Mouse (Mus musculus) frontal cortex, postnatal 25 days (tissue): ENCODE measurements around the gene Npas3.
"Not testable (repeated sequence)": the region's sequence is repeated elsewhere in the genome, so short reads cannot be mapped to it uniquely, and the experiment has no call there.

ENCODE experiments used
- DNase-seq, 2 experiments: peaks; one replicate each; pipeline ENCODE4 v3.0.0; 2022; ENCODE audit warnings: low spot score in 2 of 2

Npas3 gene

DNA sequence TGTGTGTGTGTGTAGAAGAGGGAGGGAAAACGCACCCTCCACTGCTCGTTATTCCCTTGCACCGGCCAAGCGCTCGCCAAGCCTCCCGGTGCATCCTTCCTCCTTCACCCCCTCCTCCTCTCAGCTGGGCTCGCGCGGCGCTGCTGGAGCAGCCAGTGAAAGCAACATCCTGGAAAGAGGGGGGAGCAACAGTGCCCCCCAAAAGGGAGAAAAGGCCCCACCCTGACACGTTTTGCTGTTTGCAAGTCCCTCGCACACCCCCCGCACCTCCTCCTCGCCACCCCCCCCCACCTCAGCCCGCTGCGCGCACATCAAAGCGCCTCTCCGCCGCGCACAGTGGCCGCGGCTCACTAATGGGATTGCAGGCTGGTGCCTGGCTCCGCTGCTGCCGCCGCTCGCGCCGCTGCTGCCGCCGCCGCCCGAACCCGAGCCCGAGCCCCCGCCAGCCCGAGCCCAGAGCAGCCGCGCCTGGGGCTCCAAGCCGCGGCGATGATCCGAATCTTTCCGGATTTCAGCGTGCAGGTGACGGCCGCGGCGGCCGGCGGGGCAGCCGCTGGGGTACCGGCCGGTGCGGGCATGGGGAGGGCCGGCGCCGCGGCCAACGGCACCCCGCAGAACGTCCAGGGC lies at the start of gene Npas3:
TSS of gene Npas3 (plus strand) at position 577 of the 627 bp plus-strand sequence.
- peak; percentile 9 to 30 for DNase-seq

DNA sequence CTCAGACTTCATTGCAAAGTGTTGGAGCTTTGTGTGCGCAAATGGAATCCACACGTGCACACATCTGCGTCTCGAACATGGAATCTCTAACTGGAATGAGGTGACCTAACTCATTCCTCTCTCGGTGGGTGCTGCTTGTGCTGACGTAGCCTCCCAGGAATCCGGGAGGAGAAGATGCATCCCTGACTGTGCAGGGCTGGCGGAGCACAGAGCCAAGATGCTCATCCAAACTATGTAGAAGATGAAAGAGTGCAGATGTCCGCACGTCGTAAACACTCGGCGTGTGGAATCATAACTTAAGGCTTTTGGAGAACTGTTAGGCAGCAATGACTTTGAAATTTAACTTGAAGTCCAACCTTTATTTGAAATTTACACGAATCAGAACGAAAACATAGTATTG lies 31.3 kb upstream of the Npas3 start:
- no peak for DNase-seq

GRCm38 (mm10) chr12:53222742-53223141 lies 25.7 kb upstream of the Npas3 start:
- no peak for DNase-seq

GRCm38 (mm10) chr12:53227356-53227755 lies 21.1 kb upstream of the Npas3 start:
- DNase-seq: no peak

DNA sequence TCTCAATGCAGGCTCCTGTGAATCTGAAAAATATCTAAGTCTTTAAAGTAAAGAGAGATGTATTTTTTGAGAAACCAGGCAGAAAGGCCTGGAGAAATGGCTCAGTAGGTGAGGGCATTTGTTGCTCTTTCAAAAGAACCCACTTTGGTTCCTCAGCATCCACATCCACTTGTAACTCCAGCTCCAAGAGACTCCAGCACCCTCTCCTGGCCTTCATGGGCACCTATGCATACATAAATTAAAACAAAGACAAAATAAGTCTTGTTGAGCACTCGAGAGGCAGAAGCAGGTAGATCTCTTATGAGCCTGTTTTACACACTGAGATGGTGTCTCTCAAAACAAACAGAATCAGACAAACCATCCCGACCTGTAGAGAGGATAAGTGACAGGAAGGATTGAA lies 19.1 kb upstream of the Npas3 start:
- DNase-seq: no peak

GRCm38 (mm10) chr12:53246181-53246580 lies 2.3 kb upstream of the Npas3 start:
- DNase-seq: no peak

- no peak for DNase-seq
Measured at GRCm38 (mm10) chr12:53246581-53247490, 1.6 kb upstream of the Npas3 start.

DNA sequence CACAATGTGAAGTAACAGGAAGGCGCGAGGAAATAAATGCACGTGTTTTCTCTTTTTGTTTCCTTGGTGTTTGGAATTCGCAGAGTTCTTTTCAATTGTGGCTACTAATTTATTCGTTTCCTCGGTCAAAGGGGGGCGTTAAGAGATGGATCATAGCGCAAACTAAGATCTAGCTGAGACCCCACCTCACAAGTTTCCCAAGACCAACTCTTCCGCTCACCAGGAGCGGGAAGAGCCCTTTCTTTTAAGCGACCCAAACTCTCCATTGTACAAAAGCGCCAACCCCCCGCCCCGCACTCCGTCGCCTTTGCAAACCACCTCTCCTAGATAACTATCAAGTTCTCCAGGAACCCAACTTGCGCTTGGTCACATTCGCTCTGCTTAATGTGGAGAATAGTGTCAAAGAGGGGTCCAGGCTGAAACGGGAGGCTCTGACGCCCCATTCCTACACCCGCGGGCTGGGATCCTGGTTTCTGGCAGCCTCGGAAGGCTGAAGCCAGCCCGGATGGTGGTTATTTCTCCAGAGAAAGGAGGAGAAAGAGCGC lies 914 bp upstream of the Npas3 start:
- DNase-seq: no peak

DNA sequence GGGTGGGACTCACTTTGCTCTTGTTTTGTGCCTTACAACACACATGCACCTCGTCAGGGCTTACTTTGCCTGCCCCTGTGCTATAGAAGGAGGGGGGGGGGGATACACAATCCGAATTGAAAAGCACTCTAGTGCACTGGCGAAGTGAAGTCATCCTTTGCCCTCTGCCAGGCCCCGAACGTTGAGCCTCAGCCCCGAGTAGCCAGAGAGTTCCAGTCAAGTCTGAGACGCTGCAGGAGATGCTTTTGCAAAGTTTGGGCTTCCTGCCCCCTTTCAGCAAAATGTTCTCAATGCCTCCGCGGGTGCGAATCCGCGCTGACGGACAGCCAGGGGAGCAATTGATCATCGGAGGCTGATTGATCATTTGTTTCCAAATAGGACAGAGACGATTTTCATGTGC lies 319 bp downstream of the Npas3 start:
- no peak for DNase-seq

GRCm38 (mm10) chr12:53251701-53252181 lies 3.3 kb downstream of the Npas3 start:
- peak; percentile 9 to 16 for DNase-seq

GRCm38 (mm10) chr12:53252213-53252571 lies 3.7 kb downstream of the Npas3 start:
- DNase-seq: peak in 1 of 2 experiments; percentile 9

GRCm38 (mm10) chr12:53252572-53253422 lies 4.3 kb downstream of the Npas3 start:
- DNase-seq: peak; percentile 12 to 14

DNA sequence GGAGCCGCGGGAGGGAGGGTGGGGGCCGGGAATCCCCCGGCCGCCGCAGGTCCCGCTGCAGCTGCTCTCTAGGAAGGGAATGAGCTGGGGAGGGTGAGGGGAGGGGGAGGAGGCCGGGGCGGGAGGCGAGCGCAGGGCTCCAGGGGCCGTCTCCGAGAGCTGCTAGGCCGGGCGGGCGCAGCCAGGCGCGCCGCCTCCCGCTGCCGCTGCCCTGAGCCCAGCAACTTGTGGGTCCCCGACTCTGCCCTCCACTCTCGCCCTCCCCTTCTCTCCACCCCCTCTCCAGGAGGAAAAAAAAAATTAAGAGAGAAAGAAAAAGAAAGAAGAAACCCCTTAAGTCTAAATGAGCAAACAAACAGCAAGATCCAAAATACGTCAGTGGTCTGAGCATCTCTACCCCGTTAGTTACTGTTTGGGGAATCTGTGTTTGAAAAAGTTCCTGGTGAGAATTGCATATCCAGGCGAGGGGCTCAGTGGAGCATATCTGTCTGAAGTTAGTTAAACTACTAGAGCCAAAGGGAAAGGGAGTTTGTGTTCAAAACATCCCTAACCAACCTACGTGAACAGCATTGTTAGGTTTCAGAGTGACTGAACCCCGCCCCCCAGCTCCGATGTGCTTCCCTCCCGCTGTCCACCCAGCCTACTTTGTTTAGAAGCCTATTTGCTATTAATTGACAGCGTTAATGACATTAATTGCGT lies 5.1 kb downstream of the Npas3 start:
- no peak for DNase-seq

DNA sequence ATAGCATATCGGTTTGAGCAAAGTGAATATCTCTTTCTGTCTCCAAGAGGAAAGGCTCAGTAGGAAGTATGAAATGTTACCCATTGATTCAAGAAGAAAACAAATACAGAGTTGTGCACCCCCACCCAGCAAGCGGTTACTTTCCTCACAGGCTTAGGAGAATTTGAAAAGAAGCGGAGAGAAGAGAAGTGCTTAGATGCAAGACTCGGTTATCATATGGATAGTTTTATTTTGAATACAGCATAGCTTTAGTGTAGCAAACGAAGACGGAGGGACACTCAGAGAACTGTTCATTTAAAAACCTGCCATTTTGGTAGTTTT lies 5.6 kb downstream of the Npas3 start:
- no peak for DNase-seq

GRCm38 (mm10) chr12:53274502-53274901 lies 26.0 kb downstream of the Npas3 start:
- not testable (repeated sequence) for DNase-seq

DNA sequence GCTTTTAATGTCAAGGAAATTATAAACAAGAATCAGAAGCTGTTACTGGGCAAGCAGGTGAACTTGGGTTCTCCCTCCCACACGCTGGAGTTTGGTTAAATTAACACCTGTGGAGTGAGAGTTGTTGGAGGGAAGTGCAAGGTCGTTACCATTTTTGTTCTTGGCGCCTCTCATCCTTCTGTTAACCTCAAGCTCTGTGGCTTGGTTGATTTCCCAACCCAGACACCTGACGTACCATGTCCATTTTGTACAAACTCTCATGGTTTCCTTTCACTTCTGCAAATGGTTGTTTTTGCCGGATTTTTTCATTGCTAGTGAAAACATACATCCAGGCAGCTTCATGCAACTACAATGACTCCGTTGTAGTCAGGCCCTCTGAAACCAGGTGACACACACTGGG lies 28.9 kb downstream of the Npas3 start:
- no peak for DNase-seq

DNA sequence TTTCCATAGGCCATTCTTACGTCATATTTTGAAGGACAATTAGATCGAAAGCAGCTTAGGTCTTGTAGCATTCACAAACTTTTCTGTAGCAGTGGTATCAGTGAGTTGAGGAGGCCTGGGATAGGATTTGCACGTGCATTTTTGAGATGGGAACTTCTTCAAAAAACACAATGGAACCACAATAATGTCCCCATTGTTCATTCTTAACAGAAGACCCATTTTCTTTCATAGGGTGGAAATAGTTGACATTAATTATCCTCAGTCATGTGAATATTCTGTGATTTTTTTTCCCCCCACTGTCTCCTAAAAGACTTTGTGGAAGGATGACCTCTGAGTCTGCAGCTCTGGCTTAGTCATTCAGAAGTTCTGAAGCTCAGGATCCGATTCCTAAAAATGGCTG lies 41.9 kb downstream of the Npas3 start:
- no peak for DNase-seq

DNA sequence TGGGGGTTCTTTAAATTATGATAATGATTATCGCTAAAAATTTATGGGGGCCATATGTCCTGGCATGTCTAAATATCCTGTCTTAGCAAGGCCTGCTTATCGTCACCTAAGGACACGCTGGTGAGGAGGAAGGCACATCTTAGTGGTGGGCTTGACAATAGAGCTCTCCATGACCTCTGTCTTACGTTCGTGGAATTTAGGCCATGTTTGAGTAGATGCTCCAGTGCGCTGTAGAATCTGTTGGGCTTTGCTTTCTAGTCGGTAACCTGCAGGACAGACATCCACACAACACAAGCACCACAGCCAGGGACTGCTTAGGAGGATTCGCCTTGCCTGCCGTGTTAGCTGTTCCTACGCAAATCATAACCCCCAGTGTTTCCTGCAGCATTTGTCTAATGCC lies 42.4 kb downstream of the Npas3 start:
- no peak for DNase-seq

- no peak for DNase-seq
Measured at GRCm38 (mm10) chr12:53292010-53292409, 43.5 kb downstream of the Npas3 start.

GRCm38 (mm10) chr12:53292508-53293300 lies 44.2 kb downstream of the Npas3 start:
- DNase-seq: no peak

- no peak for DNase-seq
Measured at GRCm38 (mm10) chr12:53294011-53294410, 45.5 kb downstream of the Npas3 start.
